Mouse (Mus musculus) mesoderm, embryonic 11.5 days (tissue): Measurements from ENCODE around the gene Zfp385c.
"Not testable (repeated sequence)": the region's sequence is repeated elsewhere in the genome, so short reads cannot be mapped to it uniquely, and the experiment has no call there.

Source experiments
- DNase-seq: peaks from one replicate; pipeline ENCODE4 v3.0.0-alpha.2; 2012; ENCODE audit warnings: low read depth, low spot score

Zfp385c gene

DNA sequence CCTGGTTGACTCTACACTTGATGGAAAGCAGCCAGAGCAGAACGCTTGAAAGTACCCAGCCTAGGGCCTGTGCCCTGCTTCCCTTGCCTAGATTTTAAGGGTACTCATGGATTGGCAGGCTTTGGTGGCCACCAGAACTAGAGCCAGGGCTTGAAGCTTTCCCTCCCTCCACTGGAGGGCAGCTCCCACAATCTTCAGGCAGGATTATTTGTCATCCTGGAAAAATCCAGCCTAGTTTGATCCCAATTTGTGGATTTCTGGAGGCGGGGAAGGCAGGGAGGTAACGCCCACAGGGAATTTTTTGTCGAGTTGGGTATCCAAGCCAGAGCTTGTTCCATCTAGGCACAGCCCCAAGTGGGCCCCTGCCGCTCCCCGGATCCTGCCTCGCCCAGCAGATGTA lies 1.9 kb downstream of the Zfp385c start:
- DNase-seq: no peak

DNA sequence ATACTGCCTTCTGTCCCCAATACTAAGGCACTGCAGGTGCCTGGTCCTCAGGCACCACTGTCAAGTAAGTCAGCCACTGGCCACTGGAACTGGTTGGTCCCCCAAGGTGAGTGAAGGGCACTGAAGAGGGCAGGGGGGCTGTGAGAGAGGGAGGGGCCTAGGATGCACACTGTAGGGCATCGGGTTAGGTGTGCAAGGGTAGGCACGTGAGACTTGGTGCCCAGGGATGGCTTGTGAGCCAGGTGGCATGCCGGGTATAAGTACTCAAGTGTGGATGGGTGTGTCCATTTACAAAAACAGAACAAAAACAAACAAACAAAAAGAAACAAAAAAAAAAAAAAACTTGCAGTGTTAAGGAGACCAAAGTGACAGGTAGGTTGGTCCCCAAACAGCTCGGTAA lies 3.8 kb downstream of the Zfp385c start:
- no peak for DNase-seq

DNA sequence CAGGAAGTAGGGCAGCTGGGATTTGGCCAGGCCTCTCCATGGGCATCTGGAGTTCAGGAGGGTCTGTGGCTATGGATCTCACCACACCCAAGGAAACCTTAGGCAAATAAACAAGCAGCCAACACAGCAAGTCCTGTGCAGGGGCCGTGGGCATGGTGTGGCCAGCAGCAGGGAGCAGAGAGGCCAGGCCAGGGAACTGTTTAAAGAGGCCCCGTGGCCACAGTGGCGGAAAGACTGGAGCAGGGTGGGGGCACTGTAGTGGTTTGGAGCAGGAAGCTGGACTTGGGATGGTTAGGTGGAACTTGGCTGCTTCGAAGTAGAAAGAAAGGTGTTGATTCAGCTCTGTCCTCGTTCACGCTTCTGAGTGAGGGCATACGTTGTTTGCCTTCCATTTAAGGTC lies 5.0 kb downstream of the Zfp385c start:
- no peak for DNase-seq

DNA sequence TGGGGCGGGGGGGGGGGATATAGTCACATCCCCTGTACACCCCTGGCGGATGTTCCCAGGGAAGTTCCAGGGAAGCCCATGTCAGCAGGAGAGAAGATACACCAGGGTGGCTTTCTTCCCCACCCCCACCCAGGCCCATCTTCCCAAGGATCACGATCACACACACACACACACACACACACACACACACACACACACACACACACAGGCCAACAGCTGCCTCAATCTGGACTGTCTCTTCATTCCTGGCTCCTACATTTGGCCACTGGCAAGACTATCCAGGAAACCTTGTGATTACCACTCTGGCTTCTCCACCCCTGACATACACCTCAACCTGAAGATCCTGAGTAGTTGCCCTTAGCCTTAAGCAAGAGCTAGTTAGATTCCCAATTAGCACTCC lies 6.9 kb downstream of the Zfp385c start:
- DNase-seq: no peak

DNA sequence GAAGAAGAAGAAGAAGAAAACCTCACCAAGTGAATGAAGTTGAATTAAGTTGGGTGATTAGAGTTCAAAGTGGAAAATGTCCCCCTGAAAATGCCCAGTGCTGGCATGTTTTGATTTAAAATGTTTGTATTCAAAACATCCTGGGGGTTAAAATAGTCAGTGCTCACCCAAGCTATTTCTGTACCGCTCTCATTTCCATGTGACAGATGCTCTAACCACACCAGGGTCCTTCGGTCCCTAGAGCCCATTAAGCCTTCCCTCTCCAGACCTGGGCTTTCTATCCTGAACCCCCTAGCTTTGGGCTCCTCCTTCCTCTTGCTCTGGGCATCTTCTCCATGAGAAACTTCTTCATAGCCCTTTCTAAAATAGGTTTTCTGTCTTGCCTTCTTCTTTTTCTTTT lies 8.2 kb downstream of the Zfp385c start:
- no peak for DNase-seq

DNA sequence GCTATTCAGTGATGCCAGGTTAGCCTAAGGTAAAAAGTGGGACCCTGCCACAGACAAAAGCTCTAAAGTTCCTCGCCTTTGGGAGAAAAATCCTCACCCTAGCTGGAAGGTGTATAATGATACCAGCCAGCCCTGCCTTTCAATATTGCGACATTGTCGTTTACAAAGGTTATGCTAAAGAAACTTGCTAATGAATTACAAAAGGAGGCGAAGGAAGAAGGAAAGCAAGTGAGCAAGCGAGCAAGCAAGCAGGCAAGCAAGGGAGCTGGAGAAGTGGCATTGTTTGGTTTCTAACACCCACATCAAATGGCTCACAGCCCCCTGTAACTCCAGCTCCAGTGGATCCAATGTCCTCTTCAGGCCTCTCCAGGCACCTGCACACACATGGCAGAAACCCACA lies 9.7 kb downstream of the Zfp385c start:
- no peak for DNase-seq

DNA sequence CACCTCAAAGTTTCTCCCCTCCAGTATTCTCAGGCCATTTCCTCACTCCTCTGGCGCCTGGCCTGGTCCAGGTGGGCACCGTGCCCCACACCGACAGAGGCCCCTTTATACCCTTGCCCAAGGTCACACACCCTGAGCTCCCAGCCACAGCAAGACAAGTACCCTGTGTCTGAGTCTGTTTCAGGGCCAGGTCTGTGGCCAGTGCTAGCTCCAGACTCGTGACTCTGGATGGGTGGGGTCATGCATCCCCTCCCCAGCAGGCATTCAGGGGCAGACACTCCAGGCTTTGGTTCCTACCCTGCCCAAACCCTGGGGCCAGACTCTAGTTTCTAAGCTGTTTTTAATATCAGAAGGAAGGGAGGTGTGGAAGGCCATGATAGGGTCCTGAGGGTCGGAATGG lies 10.4 kb downstream of the Zfp385c start:
- no peak for DNase-seq

DNA sequence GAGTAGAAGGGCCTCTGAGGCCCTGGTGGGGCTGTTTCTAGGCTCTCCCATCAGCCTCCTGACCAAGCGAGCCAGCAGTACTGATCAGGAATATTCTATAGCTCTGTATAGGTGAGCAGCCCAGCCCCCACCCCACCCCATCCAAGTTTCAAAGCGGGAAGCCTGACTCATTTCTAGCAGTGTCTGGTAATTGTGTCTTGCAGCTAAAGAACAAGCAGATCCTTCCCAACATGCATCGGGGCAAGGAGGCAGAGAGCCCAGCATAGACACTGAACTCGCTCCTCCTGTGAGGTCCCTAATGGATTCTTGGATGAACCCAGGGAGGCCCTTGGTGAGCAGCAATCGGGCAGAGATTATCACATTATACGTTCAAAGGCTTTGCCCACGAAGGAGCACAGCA lies 14.4 kb downstream of the Zfp385c start:
- no peak for DNase-seq

DNA sequence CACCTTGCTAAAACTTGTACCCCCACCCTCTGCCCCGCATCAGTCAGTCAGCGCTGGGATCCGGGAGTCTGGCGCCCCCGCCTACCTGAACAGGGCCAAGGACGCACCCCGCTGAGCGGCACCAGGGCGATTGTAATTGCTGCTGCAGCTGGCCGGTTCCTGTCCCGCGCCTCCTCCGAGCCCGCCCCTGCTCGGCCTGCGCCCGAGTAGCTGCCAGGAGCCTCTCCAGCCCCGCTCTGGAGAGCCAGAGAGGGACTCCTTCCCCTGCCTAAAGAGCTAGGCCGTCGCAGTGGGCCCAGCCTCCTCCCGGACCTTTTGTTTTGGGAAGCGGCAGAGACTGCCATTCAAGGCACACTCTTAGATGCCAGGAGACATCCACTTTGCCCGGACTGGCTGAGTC lies 19.1 kb downstream of the Zfp385c start:
- DNase-seq: no peak

DNA sequence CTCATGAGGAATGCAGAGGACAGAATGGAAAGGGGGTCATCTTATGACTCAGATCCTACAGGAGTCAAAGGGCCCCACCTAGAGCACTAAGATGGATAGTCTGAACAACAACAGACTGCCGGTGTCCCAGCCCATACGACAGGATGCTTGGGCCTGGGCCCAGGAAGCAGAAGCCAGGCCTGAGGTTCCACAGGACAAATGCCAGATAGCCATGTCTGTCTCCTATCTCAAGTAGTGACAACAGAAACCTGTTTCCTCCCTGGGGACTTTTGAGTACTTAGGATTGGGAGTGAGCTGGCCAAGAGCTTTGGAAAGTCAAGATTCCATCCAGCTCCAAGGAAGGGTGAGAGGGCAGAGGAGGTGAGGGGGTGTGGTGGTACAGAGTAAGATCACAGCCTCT lies 20.3 kb downstream of the Zfp385c start:
- DNase-seq: no peak

DNA sequence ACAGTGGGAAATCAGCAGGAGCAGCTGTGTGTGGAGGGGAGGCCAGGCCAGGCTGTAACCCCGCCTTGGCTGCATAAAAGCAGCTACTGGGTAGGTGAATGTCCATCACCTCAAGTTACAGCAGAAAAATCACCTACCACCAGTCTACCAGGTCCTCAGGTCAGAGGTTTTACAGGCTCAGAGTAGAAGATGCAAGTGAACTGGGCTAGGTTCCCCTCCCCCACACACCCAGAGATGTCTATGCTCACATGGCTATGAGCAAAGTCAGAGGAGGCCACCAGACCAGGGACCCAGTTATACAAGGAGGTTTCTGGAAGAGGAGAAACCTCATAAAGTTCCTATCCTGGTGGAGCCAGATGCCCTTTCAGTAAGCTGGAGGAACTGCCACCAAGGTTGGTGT lies 21.2 kb downstream of the Zfp385c start:
- no peak for DNase-seq

DNA sequence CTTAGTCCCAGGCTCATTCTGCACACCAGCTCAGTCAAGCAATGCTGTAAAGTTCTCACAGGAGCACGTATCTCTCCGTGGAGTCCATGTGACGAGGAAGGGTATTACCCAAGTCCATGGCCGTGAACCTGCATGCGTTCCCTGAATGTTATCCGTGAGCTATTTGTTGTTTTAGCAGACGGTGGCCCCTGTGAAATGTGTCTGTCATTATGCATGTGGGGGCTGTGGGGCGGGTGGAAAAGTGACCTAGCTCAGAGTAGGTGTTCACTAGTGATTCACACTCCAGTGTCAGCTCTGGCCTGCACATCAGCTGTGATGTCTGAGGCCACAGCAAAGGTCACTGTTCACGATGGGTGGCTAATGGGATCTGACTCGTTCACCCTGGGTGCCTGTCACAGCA lies 32.4 kb downstream of the Zfp385c start:
- no peak for DNase-seq

DNA sequence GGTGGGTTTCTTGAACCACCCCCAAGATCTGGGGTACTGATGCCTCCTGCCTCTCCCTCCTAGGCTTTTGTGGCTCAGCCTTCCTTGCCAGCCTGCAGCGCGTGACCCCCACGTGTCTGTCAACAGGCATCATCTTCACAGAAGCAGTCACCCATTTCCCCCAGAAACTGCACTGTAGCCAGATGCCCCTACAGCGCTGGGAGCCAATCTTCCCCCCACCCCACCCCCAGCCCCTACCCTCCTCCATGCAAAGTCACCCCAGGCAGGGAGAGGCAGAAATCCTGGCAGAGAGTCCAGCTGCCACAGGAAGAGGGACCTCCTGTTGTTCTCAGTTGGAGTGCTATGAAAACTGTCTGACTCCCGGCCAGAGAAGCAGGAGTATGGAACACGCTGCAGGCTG lies 35.8 kb downstream of the Zfp385c start:
- DNase-seq: peak; percentile 15

DNA sequence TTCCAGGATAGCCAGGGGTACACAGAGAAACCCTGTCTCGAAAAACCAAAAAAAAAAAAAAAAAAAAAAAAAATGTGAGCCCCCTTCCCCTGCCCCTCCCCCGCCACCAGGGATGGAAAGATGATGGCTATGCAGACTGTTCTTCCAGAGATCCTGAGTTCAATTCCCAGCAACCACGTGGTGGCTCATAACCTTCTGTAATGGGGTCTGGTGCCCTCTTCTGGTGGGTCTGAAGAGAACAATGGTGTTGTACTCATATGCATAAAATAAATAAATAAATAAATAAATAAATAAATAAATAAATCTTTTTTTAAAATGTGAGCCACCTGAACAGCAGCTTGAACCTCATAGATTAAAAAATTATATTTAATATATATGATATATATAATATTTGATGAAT lies 36.7 kb downstream of the Zfp385c start:
- not testable (repeated sequence) for DNase-seq

DNA sequence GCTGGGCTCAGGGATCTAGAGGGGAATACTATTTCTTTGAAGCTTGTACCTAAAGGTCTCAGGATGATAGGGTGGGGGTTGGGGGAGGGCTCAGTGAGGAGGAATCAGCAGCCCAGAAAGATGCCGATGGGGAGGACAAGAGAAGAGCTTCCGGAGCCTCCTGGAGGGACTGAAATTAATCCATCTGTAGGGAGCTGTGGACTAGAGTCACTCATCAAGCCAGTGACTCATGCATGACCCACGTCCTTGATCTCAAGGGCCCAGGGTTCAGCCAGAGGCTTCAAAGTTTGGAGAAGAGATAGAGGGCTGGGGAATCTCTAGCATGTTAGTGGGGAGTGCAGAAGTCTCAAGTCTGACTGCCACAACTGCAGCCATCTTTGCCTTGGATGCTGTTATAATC lies 40.5 kb downstream of the Zfp385c start:
- no peak for DNase-seq

DNA sequence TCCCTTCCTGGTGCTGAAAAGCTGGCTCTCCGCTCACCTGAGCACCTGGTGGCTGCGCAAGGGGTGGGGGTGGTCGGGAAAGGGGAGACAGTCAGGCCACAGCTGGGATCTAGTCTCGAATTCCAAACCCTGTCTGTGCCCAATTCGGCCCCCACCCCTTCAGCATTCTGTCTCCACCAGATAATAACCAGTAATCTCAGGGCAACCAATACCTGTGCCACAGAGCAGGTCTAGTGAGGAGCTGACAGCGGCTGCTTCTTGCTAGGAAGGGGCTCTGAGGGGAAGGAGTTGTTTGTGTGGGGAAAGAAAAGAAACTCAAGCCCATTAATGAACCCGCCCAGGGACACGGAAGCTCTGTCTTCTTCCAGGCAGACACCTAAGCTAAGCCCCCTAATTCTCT lies 41.0 kb downstream of the Zfp385c start:
- no peak for DNase-seq

DNA sequence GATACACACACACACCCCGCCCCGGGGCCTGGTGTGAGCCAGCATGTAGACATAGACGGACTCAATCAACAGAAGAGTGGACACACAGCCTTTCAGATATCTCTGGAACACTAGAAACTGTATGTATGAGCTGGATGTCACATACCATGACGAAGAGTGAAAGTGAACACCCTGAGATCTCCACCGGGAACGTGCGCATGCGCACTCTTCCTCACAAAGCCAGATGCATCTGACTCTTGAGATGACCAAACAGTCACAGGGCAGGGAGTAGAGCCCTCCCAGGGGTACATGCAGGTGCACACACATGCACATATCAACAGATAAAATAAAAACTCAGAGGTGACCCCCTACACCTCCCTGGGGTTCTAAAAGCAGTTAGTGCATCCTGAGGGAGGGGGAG lies 43.9 kb downstream of the Zfp385c start:
- DNase-seq: no peak

DNA sequence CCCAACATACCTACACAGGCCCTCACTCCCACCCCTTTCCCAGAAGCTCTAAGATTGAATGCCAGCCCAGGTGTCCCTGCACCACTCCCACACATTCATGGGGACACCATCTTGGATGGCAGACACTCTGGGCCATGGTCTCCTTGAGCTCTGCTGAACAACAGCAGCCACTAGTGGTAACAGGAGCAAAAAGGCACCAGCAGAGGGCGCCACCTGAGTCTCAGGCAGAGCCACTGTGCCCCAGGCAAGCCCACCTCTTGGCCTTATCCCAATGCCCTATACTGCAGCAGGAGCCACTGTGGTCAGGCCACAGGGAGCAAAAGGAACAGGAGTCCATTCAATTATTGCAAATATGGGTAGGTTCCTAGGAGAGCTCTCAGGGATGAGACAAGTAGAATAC lies 46.0 kb downstream of the Zfp385c start:
- DNase-seq: peak; percentile 67

DNA sequence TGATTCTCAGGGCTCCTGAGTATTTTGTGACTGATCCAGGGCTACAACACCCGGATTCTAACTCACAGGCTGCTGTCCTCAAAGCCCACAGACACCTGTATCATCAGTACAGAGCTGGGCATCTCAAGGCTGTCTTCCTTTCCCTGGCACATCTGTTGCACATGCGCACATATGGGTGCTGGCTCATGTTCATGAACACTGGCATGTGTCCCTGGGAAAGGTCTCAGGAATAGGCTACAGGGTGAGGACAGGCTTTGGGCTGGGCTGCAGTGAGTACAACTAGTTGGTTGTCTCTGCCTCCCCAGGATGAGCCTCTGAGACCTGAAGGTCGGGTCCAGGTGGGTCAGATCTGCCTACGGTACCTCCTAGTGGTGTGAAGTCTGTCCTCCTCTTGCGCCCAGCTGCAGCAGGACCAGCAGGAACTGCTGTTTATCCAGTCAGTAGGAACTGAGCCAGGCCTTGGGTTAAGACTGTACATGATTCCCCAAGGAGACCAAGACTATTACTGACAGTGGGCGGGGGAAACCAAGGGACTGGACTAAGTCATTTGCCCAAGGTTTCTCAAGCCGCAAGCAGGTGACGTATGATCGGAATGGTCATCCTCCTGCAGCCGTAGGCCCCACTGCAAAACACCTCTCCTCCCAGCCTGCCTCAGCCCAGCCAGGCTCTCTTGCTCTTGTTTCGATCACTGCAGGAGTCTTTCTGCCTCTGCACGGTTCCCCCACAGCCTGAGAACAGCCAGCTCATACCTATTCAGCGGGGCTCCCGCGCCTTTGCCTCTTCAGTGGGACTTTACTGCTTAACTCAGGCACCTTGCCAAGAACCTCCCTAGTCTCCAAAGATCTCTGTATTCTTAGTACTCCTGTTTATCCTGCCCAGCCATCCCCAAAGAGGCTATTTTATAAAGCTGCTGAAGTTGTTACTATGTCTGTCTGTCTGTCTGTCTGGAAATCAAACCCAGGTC lies 48.4 kb downstream of the Zfp385c start:
- DNase-seq: no peak

DNA sequence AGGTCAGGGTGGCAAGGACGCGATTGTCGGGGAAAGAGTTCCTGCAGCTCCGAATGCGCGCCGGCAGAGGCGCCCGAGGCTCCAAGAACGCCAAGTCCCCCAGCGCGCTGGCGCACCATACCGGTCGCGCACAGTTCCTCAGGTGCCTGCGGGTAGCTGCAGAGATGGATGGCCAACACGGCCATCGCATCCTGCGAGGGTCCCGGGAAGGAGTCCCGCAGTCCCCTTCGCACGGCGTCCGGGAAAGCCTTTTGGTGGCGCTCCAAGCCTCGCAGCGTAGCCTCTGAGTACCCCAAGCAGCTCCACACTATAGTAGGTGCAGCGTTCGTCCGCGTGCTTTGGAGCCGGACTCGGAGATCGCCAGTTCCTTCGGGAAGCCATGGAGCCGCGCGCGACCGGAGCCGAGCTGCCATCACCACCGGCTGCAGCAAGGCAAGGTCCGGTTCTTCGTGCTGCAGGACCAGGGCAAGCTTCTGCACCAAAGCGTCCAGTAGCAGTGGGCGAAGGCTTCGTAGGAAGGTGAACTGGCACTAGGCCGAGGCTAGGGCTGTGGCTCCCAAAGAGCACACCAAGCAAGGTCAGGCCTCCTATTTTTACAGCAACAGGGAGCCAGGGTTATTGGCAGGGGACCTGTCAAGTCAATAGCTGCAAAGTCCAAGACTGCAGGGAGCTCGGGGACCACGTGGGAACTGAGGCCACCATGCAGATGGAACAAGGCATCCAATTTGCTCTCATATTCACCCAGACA lies 51.9 kb downstream of the Zfp385c start:
- DNase-seq: peak; percentile 68

DNA sequence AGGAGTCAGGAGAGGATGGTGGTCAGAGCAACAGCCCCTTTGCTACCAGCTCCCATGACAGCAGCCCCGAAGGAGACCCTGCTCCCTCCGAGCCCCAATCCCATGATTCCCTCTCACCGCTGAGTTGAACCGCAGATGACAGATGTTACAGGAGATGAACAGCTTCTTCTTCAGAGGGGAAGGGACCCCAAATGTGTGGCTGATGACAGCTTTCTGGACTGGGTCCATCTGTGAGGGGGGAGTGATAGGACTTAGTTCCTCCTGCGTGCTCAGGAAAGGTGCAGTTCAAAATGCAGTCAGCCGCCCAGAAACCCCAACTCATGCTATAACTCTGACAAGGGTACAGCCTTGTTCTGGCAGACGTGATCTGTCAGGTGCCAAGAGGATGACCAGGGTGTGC lies 57.7 kb downstream of the Zfp385c start:
- DNase-seq: no peak

DNA sequence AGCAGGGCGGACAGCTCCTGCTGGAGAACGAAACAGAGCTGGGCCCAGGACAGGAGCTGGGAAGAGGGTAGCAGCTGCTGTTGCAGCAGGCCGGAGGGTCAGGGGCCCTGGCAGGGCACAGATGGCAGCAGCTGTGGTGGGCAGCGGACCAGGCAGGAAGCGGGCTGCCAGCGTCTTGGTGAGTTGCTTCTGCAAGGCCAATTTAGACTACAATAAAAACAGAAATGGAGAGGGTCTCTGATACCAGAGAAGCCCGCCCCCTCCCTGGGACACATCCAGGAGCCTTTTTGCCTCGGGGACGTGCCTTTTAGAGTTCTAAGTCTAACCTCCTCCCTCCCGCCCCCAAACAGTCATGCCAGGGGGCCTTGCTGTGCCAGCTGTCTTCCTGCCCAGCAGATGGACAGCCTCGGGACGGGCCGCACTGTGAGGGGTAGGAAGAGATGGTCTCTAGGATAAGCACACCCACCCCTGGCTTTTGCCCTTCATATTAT lies 63.3 kb downstream of the Zfp385c start:
- no peak for DNase-seq

DNA sequence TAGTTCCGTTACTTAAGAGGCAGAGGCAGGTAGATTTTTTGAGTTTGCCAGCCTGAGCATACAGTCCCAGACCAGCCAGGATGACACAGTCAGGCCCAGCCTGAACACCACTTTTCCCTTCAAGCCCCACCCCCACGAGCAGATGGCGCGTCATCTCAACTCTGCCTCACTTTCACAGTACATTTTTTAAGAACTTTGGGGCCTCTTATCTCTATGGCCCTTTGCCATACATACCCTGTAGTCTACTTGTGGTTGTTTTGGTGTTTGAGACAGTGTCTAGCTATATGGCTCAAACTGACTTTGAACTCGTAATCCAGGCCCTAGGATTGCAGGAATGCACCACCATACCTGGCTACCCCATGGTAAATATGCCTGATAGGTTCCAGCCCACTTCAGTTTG lies 64.2 kb downstream of the Zfp385c start:
- DNase-seq: no peak
